ENCODE assay signal across 12 mouse cellular contexts in the genomic region with DNA sequence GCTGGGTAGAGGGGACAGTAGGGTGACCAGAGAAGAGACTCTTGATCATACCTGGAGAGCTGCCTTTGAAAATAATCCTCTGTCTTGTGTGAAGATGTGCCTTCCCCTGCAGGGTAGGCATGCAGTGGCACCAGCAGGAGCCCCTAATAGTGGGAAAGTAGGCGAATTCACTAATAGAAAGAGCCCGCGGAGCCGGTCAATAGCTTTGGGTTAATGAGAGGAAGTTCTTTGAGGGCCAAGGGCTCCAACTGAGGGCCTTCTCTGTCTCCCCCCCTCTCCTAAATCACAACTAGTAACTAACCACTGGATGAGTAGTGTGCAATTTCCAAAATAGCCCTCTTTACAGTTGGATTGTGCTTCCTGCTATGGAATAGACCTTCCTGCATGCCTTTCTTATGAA. TPM values are rescaled to one million over a fixed set of nuclear protein-coding genes. Genes with fewer than 3 reads are reported as not detected.
DNase-seq lines count a peak whose midpoint lies in the region; ATAC-seq and TF ChIP-seq lines count a peak whose summit lies in the region.
"Had no signal": no experiment of that assay in that cellular context is flagged by ENCODE, and none has a peak within 500 bp of the region (broad histone marks: within the 10 kb centered on the region; RNA-seq: fewer than 3 reads in every experiment).

No protein-coding gene starts in this region.

- WGBS in kidney, postnatal 0 days = 67% methylated on average over 3 of the region's 4 CpGs
- 69% methylated on average over 4 of the region's 4 CpGs for WGBS in embryonic facial prominence, embryonic 15.5 days
- WGBS in hindbrain, embryonic 12.5 days = 16% methylated on average over 4 of the region's 4 CpGs
- 36% methylated on average over 4 of the region's 4 CpGs for WGBS in midbrain, embryonic 14.5 days

- no peak for ATAC-seq in kidney, postnatal 0 days (replicated peaks; ENCODE audit: low FRiP score, low read depth)
- peak; percentile 8; the same call in 1 of the 2 replicates for ATAC-seq in embryonic facial prominence, embryonic 15.5 days (ENCODE audit: insufficient number of reproducible peaks, low FRiP score, low TSS enrichment, low read depth)
- no peak; the same call in 1 of the 2 replicates for ATAC-seq in hindbrain, embryonic 12.5 days (ENCODE audit: low FRiP score)
- no peak for ATAC-seq in midbrain, embryonic 14.5 days (ENCODE audit: low FRiP score, low TSS enrichment)
- no peak for ATAC-seq in inflammation-experienced regulatory T-cells, adult 6 months

- H3K27me3 ChIP-seq in kidney, postnatal 0 days (ENCODE audit: insufficient read depth, low read length) = no peaks in the 10 kb centered on the region
- no peaks in the 10 kb centered on the region for H3K27me3 ChIP-seq in embryonic facial prominence, embryonic 15.5 days
- H3K27me3 ChIP-seq in hindbrain, embryonic 12.5 days = no peaks in the 10 kb centered on the region
- H3K27me3 ChIP-seq in midbrain, embryonic 14.5 days (ENCODE audit: control insufficient read depth, insufficient read depth, low read length) = no peaks in the 10 kb centered on the region
- H3K27me3 ChIP-seq: CH12.LX had no signal

- H3K9me3 ChIP-seq in kidney, postnatal 0 days (replicated peaks; ENCODE audit: low read length) = no peaks in the 10 kb centered on the region
- H3K9me3 ChIP-seq in embryonic facial prominence, embryonic 15.5 days (replicated peaks) = no peaks in the 10 kb centered on the region
- H3K9me3 ChIP-seq in hindbrain, embryonic 12.5 days (replicated peaks) = no peaks in the 10 kb centered on the region
- H3K9me3 ChIP-seq in midbrain, embryonic 14.5 days (ENCODE audit: control insufficient read depth, low read length) = no peaks in the 10 kb centered on the region

- no peak overlapping the region for H3K4me3 ChIP-seq in kidney, postnatal 0 days (replicated peaks; ENCODE audit: low read depth, low read length)
- H3K4me3 ChIP-seq in embryonic facial prominence, embryonic 15.5 days (replicated peaks) = no peak overlapping the region
- no peak overlapping the region for H3K4me3 ChIP-seq in hindbrain, embryonic 12.5 days
- H3K4me3 ChIP-seq in midbrain, embryonic 14.5 days (replicated peaks; ENCODE audit: low read depth, low read length) = no peak overlapping the region

- no peak overlapping the region for H3K9ac ChIP-seq in kidney, postnatal 0 days (ENCODE audit: low read depth, low read length)
- H3K9ac ChIP-seq in embryonic facial prominence, embryonic 15.5 days = no peak overlapping the region
- no peak overlapping the region for H3K9ac ChIP-seq in hindbrain, embryonic 12.5 days
- H3K9ac ChIP-seq in midbrain, embryonic 14.5 days (replicated peaks; ENCODE audit: low read length) = no peak overlapping the region

- no peak overlapping the region for H3K4me2 ChIP-seq in kidney, postnatal 0 days (ENCODE audit: low read length)
- no peak overlapping the region for H3K4me2 ChIP-seq in embryonic facial prominence, embryonic 15.5 days (replicated peaks)
- no peak overlapping the region for H3K4me2 ChIP-seq in hindbrain, embryonic 12.5 days (replicated peaks)
- no peak overlapping the region for H3K4me2 ChIP-seq in midbrain, embryonic 14.5 days (ENCODE audit: low read length)

- no peak for DNase-seq in kidney, postnatal 0 days (ENCODE audit: low spot score)
- DNase-seq in kidney, adult 18-20 months = no peak
- DNase-seq in midbrain, embryonic 14.5 days = peak; percentile 28
- no peak for DNase-seq in spleen, postnatal 4 days (ENCODE audit: low spot score in 2 of 2)
- no peak for DNase-seq in retina, embryonic 14.5 days (ENCODE audit: low spot score)
- DNase-seq: kidney, adult 8-10 months; thymus, postnatal 4 days had no signal

- H3K27ac ChIP-seq in kidney, postnatal 0 days = peak overlapping the region; percentile 57; the same call in 1 of the 2 replicates
- no peak overlapping the region; the same call in 1 of the 2 replicates for H3K27ac ChIP-seq in embryonic facial prominence, embryonic 15.5 days (replicated peaks)
- peak overlapping the region; percentile 75 for H3K27ac ChIP-seq in hindbrain, embryonic 12.5 days
- peak overlapping the region; percentile 64 for H3K27ac ChIP-seq in midbrain, embryonic 14.5 days (replicated peaks; ENCODE audit: low read depth, low read length)
- H3K27ac ChIP-seq: macrophage had no signal

- TF ChIP-seq CTCF in kidney, postnatal 0 days (IDR thresholded peaks at IDR 0.05; ENCODE audit: low read depth) = no peak

- H3K36me3 ChIP-seq in kidney, postnatal 0 days (ENCODE audit: insufficient read depth, low read length) = no peaks in the 10 kb centered on the region
- no peaks in the 10 kb centered on the region for H3K36me3 ChIP-seq in embryonic facial prominence, embryonic 15.5 days
- no peaks in the 10 kb centered on the region for H3K36me3 ChIP-seq in hindbrain, embryonic 12.5 days
- no peaks in the 10 kb centered on the region for H3K36me3 ChIP-seq in midbrain, embryonic 14.5 days (ENCODE audit: control insufficient read depth, insufficient read depth, low read length)

- H3K4me1 ChIP-seq in kidney, postnatal 0 days (replicated peaks; ENCODE audit: insufficient read depth, low read length) = 0 out of 2 replicates have a peak, but pooled peaks cover 9% of the 10 kb centered on the region
- peaks cover 46% of the 10 kb centered on the region for H3K4me1 ChIP-seq in embryonic facial prominence, embryonic 15.5 days
- peaks cover 38% of the 10 kb centered on the region for H3K4me1 ChIP-seq in hindbrain, embryonic 12.5 days
- H3K4me1 ChIP-seq in midbrain, embryonic 14.5 days (ENCODE audit: control insufficient read depth, insufficient read depth, low read length) = peaks cover 12% of the 10 kb centered on the region; the same call in 1 of the 2 replicates

RNA-seq across cellular contexts. Expression of gene Slc1a3, which starts 50.6 kb away (rescaled TPM):
- 8.5 and 9.8 TPM in 2 replicates for polyA plus RNA-seq in kidney, postnatal 0 days (2015; fragmentation: Nextera tagmentation; extraction: Ambion mirVana)
- polyA plus RNA-seq in embryonic facial prominence, embryonic 15.5 days (2015; fragmentation: Nextera tagmentation; extraction: Ambion mirVana) = 34.9 and 38.7 TPM in 2 replicates
- 97.2 and 112 TPM in 2 replicates for polyA plus RNA-seq in hindbrain, embryonic 12.5 days (2016; fragmentation: Nextera tagmentation; extraction: Ambion mirVana)
- polyA plus RNA-seq in midbrain, embryonic 14.5 days (2014; fragmentation: Nextera tagmentation; extraction: Ambion mirVana) = 117 and 138 TPM in 2 replicates
- under 1 TPM in 2 of 3 experiments, not detected in 1; 0.36 to 0.44 TPM for polyA plus RNA-seq in inflammation-experienced regulatory T-cells, adult 6 months (2017; shearing (Covaris generic))
